Mouse (Mus musculus): Measurements from ENCODE around the gene Hmbs. TPM values are rescaled to one million over a fixed set of nuclear protein-coding genes. Genes with fewer than 3 reads are reported as not detected.
A peak's percentile ranks its signal among the peaks of the same experiment; 100 is the strongest.
"Not testable (repeated sequence)": the region's sequence is repeated elsewhere in the genome, so short reads cannot be mapped to it uniquely, and the experiment has no call there.

Gene Hmbs
- polyA plus RNA-seq, 1 experiment from 2014 or later, result 134 TPM

- Histone ChIP-seq H3K27me3 (ENCODE audit: control insufficient read depth, insufficient read depth, low read length) (no peaks in the 10 kb centered on the region), H3K4me2 (replicated peaks; ENCODE audit: low read depth, low read length) (no peak overlapping the region), H3K9me3 (ENCODE audit: control insufficient read depth, low read length) (no peaks in the 10 kb centered on the region), H3K9ac (ENCODE audit: low read depth, low read length) (no peak overlapping the region), H3K4me3 (ENCODE audit: low read depth, low read length) (no peak overlapping the region), H3K27ac (ENCODE audit: low read depth, low read length) (no peak overlapping the region), H3K4me1 (replicated peaks; ENCODE audit: control insufficient read depth, insufficient read depth, low read length) (peaks cover 4% of the 10 kb centered on the region; the same call in 1 of the 2 replicates), H3K36me3 (ENCODE audit: control insufficient read depth, insufficient read depth, low read length) (peaks cover 18% of the 10 kb centered on the region)
- no peak for DNase-seq (ENCODE audit: low spot score)
- 94% methylated on average over 13 of the region's 13 CpGs for WGBS
- no peak for ATAC-seq (ENCODE audit: low FRiP score)
Observed at GRCm38 (mm10) chr9:44332918-44333638, 10.9 kb downstream of the Hmbs start.

- Histone ChIP-seq H3K9me3 (ENCODE audit: control insufficient read depth, low read length) (no peaks in the 10 kb centered on the region), H3K27me3 (ENCODE audit: control insufficient read depth, insufficient read depth, low read length) (no peaks in the 10 kb centered on the region), H3K9ac (ENCODE audit: low read depth, low read length) (no peak overlapping the region), H3K4me2 (replicated peaks; ENCODE audit: low read depth, low read length) (no peak overlapping the region), H3K4me3 (ENCODE audit: low read depth, low read length) (no peak overlapping the region), H3K27ac (ENCODE audit: low read depth, low read length) (no peak overlapping the region), H3K4me1 (replicated peaks; ENCODE audit: control insufficient read depth, insufficient read depth, low read length) (peaks cover under 1% of the 10 kb centered on the region; the same call in 1 of the 2 replicates), H3K36me3 (ENCODE audit: control insufficient read depth, insufficient read depth, low read length) (peaks cover 18% of the 10 kb centered on the region)
- DNase-seq (ENCODE audit: low spot score), result no peak
- no peak for ATAC-seq (ENCODE audit: low FRiP score)
- WGBS, result 96% methylated on average over 6 of the region's 6 CpGs
Observed at GRCm38 (mm10) chr9:44330736-44331135, 13.3 kb downstream of the Hmbs start.

- Histone ChIP-seq H3K27ac (ENCODE audit: low read depth, low read length) (no peak overlapping the region), H3K4me1 (replicated peaks; ENCODE audit: control insufficient read depth, insufficient read depth, low read length) (peaks cover 2% of the 10 kb centered on the region; the same call in 1 of the 2 replicates), H3K4me2 (replicated peaks; ENCODE audit: low read depth, low read length) (peak overlapping the region; percentile 80), H3K27me3 (ENCODE audit: control insufficient read depth, insufficient read depth, low read length) (no peaks in the 10 kb centered on the region), H3K9ac (ENCODE audit: low read depth, low read length) (no peak overlapping the region), H3K36me3 (ENCODE audit: control insufficient read depth, insufficient read depth, low read length) (peaks cover 11% of the 10 kb centered on the region), H3K4me3 (ENCODE audit: low read depth, low read length) (peak overlapping the region; percentile 60), H3K9me3 (ENCODE audit: control insufficient read depth, low read length) (no peaks in the 10 kb centered on the region)
- DNase-seq (ENCODE audit: low spot score), result no peak
- 97% methylated on average over 5 of the region's 5 CpGs for WGBS
- ATAC-seq (ENCODE audit: low FRiP score), result no peak
Observed at GRCm38 (mm10) chr9:44327926-44328325, 16.1 kb downstream of the Hmbs start.

GRCm38 (mm10) chr9:44327064-44327711 is 16.8 kb downstream of the Hmbs start:
- under 1% methylated on average over 22 of the region's 22 CpGs for WGBS
- peak; percentile 67 for ATAC-seq (ENCODE audit: low FRiP score)
- peak overlapping the region; percentile 91 for H3K9ac ChIP-seq (ENCODE audit: low read depth, low read length)

GRCm38 (mm10) chr9:44326371-44327063 is 17.5 kb downstream of the Hmbs start:
- peak overlapping the region; percentile 91 for H3K9ac ChIP-seq (ENCODE audit: low read depth, low read length)
- H3K27ac ChIP-seq (ENCODE audit: low read depth, low read length), result peak overlapping the region; percentile 88
- peak; percentile 81 for DNase-seq (ENCODE audit: low spot score)
- H3K9me3 ChIP-seq (ENCODE audit: control insufficient read depth, low read length), result no peaks in the 10 kb centered on the region
- ATAC-seq (ENCODE audit: low FRiP score), result peak; percentile 91
- H3K27me3 ChIP-seq (ENCODE audit: control insufficient read depth, insufficient read depth, low read length), result no peaks in the 10 kb centered on the region
- H3K36me3 ChIP-seq (ENCODE audit: control insufficient read depth, insufficient read depth, low read length), result peaks cover 3% of the 10 kb centered on the region; the same call in 1 of the 2 replicates
- H3K4me2 ChIP-seq (replicated peaks; ENCODE audit: low read depth, low read length), result peak overlapping the region; percentile 80
- WGBS, result under 1% methylated on average over 38 of the region's 38 CpGs
- H3K4me1 ChIP-seq (replicated peaks; ENCODE audit: control insufficient read depth, insufficient read depth, low read length), result peaks cover 2% of the 10 kb centered on the region; the same call in 1 of the 2 replicates
- peak overlapping the region; percentile 60 for H3K4me3 ChIP-seq (ENCODE audit: low read depth, low read length)

More at GRCm38 (mm10) chr9:44327064-44327711, 16.8 kb downstream of the Hmbs start:
- H3K4me2 ChIP-seq (replicated peaks; ENCODE audit: low read depth, low read length), result peak overlapping the region; percentile 80
- H3K9me3 ChIP-seq (ENCODE audit: control insufficient read depth, low read length), result no peaks in the 10 kb centered on the region
- peaks cover 2% of the 10 kb centered on the region; the same call in 1 of the 2 replicates for H3K4me1 ChIP-seq (replicated peaks; ENCODE audit: control insufficient read depth, insufficient read depth, low read length)
- H3K4me3 ChIP-seq (ENCODE audit: low read depth, low read length), result peak overlapping the region; percentile 60
- DNase-seq (ENCODE audit: low spot score), result peak; percentile 60
- peak overlapping the region; percentile 88 for H3K27ac ChIP-seq (ENCODE audit: low read depth, low read length)
- no peaks in the 10 kb centered on the region for H3K27me3 ChIP-seq (ENCODE audit: control insufficient read depth, insufficient read depth, low read length)
- H3K36me3 ChIP-seq (ENCODE audit: control insufficient read depth, insufficient read depth, low read length), result peaks cover 7% of the 10 kb centered on the region

GRCm38 (mm10) chr9:44325768-44326370 is 18.2 kb downstream of the Hmbs start, which contains the start of gene Dpagt1:
Dpagt1 (plus strand) TSS chr9:44326019.
- DNase-seq (ENCODE audit: low spot score) (no peak), ATAC-seq (ENCODE audit: low FRiP score) (peak; percentile 13; the same call in 1 of the 2 replicates)
- H3K9me3 ChIP-seq (ENCODE audit: control insufficient read depth, low read length), result no peaks in the 10 kb centered on the region
- 0 out of 2 replicates have a peak, but pooled peaks cover 2% of the 10 kb centered on the region for H3K36me3 ChIP-seq (ENCODE audit: control insufficient read depth, insufficient read depth, low read length)
- peaks cover 2% of the 10 kb centered on the region; the same call in 1 of the 2 replicates for H3K4me1 ChIP-seq (replicated peaks; ENCODE audit: control insufficient read depth, insufficient read depth, low read length)
- peak within 1 kb of the TSS; percentile 60 for H3K4me3 ChIP-seq (ENCODE audit: low read depth, low read length)
- WGBS, result 8% methylated on average over 12 of the region's 12 CpGs
- peak within 1 kb of the TSS; percentile 88 for H3K27ac ChIP-seq (ENCODE audit: low read depth, low read length)
- no peaks in the 10 kb centered on the region for H3K27me3 ChIP-seq (ENCODE audit: control insufficient read depth, insufficient read depth, low read length)
- peak within 1 kb of the TSS; percentile 91 for H3K9ac ChIP-seq (ENCODE audit: low read depth, low read length)
- peak within 1 kb of the TSS; percentile 80 for H3K4me2 ChIP-seq (replicated peaks; ENCODE audit: low read depth, low read length)

- H3K4me1 ChIP-seq (replicated peaks; ENCODE audit: control insufficient read depth, insufficient read depth, low read length); DNase-seq (ENCODE audit: low spot score); H3K27me3 ChIP-seq (ENCODE audit: control insufficient read depth, insufficient read depth, low read length); H3K4me3 ChIP-seq (ENCODE audit: low read depth, low read length); H3K36me3 ChIP-seq (ENCODE audit: control insufficient read depth, insufficient read depth, low read length); ATAC-seq (ENCODE audit: low FRiP score); H3K9me3 ChIP-seq (ENCODE audit: control insufficient read depth, low read length); H3K9ac ChIP-seq (ENCODE audit: low read depth, low read length); H3K27ac ChIP-seq (ENCODE audit: low read depth, low read length): not testable (repeated sequence)
- H3K4me2 ChIP-seq (replicated peaks; ENCODE audit: low read depth, low read length), result peak overlapping the region; percentile 80
- 73% methylated on average over 5 of the region's 8 CpGs for WGBS
Observed at GRCm38 (mm10) chr9:44325032-44325767, 18.8 kb downstream of the Hmbs start.

GRCm38 (mm10) chr9:44324147-44324546 is 19.9 kb downstream of the Hmbs start:
- H3K9ac ChIP-seq (ENCODE audit: low read depth, low read length), result no peak overlapping the region
- peaks cover 6% of the 10 kb centered on the region for H3K4me1 ChIP-seq (replicated peaks; ENCODE audit: control insufficient read depth, insufficient read depth, low read length)
- 82% methylated on average over 6 of the region's 6 CpGs for WGBS
- DNase-seq (ENCODE audit: low spot score) (no peak), ATAC-seq (ENCODE audit: low FRiP score) (no peak)
- H3K4me2 ChIP-seq (replicated peaks; ENCODE audit: low read depth, low read length), result no peak overlapping the region
- no peaks in the 10 kb centered on the region for H3K27me3 ChIP-seq (ENCODE audit: control insufficient read depth, insufficient read depth, low read length)
- no peak overlapping the region for H3K27ac ChIP-seq (ENCODE audit: low read depth, low read length)
- no peak overlapping the region for H3K4me3 ChIP-seq (ENCODE audit: low read depth, low read length)
- no peaks in the 10 kb centered on the region for H3K9me3 ChIP-seq (ENCODE audit: control insufficient read depth, low read length)
- H3K36me3 ChIP-seq (ENCODE audit: control insufficient read depth, insufficient read depth, low read length), result 0 out of 2 replicates have a peak, but pooled peaks cover 2% of the 10 kb centered on the region

Data from hindbrain, embryonic 11.5 days (tissue).